Mouse (Mus musculus): ENCODE results near the gene Mylip. TPM values are rescaled to one million over a fixed set of nuclear protein-coding genes. Genes with fewer than 3 reads are reported as not detected.

Gene Mylip
- total and polyA plus RNA-seq, 2 experiments from 2014 or later, result 3.7 to 16.6 TPM

DNA sequence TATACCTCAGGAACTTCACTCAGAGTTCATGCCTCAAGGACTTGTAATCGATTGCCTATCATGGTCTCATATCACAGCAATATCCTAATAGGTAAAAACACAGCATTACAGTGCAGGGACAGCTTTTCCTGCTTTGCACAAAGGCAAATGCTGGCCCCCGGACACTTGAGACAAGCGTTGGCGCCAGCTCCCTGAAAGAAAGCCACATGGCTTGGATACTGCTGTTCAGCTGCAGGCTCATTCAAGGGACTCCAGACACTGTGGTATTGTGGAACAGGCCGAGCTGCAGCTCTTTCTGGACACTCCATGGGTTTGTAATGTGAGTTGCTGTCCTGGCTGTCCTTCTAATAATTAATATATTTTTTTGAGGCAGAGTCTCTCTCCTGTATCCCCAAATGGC is 34.4 kb downstream of the Mylip start:
- peaks cover 2% of the 10 kb centered on the region; the same call in 1 of the 2 replicates for H3K4me1 ChIP-seq (ENCODE audit: insufficient read depth, low read length)
- H3K4me2 ChIP-seq (ENCODE audit: low read depth, low read length, poor library complexity, severe bottlenecking), result no peak overlapping the region
- TF ChIP-seq CTCF (IDR thresholded peaks at IDR 0.05), result no peak
- H3K9me3 ChIP-seq (ENCODE audit: low read length), result no peaks in the 10 kb centered on the region
- H3K36me3 ChIP-seq (ENCODE audit: insufficient read depth, low read length), result no peaks in the 10 kb centered on the region
- H3K9ac ChIP-seq (replicated peaks; ENCODE audit: low read length, poor library complexity, severe bottlenecking), result no peak overlapping the region
- DNase-seq (ENCODE audit: low spot score) (no peak), ATAC-seq (ENCODE audit: low FRiP score) (no peak)
- H3K27me3 ChIP-seq (ENCODE audit: insufficient read depth, low read length), result no peaks in the 10 kb centered on the region
- no peak overlapping the region for H3K4me3 ChIP-seq (ENCODE audit: low read depth, low read length)
- 84% methylated on average over 5 of the region's 5 CpGs for WGBS
- no peak overlapping the region for H3K27ac ChIP-seq (ENCODE audit: low read depth, low read length)

DNA sequence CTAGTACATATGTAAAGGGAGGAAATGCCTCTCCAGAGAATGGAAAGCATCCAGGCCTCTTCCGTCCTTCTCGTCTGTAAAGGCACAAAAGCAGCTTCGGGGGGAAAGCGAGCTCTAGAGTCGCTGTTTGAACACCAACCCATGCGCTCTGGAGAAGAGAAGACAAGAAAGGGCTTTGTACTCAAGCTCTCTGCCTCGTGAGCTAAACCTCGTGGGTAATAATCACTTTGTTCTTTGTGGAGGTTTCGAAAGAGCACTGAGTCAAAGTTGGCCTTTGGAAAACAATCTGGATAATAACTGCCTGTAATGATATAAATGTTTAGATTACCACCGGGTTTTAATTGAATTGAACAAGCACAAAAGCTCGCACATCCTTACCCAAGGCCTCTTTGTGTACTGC is 39.7 kb downstream of the Mylip start:
- no peaks in the 10 kb centered on the region for H3K27me3 ChIP-seq (ENCODE audit: insufficient read depth, low read length)
- DNase-seq (ENCODE audit: low spot score) (no peak), ATAC-seq (ENCODE audit: low FRiP score) (no peak)
- no peak for TF ChIP-seq CTCF (IDR thresholded peaks at IDR 0.05)
- no peak overlapping the region for H3K4me2 ChIP-seq (ENCODE audit: low read depth, low read length, poor library complexity, severe bottlenecking)
- H3K36me3 ChIP-seq (ENCODE audit: insufficient read depth, low read length), result no peaks in the 10 kb centered on the region
- H3K9ac ChIP-seq (replicated peaks; ENCODE audit: low read length, poor library complexity, severe bottlenecking), result no peak overlapping the region
- WGBS, result 41% methylated on average over 11 of the region's 11 CpGs
- H3K4me3 ChIP-seq (ENCODE audit: low read depth, low read length), result no peak overlapping the region
- no peaks in the 10 kb centered on the region for H3K9me3 ChIP-seq (ENCODE audit: low read length)
- no peaks in the 10 kb centered on the region for H3K4me1 ChIP-seq (ENCODE audit: insufficient read depth, low read length)
- no peak overlapping the region for H3K27ac ChIP-seq (ENCODE audit: low read depth, low read length)

DNA sequence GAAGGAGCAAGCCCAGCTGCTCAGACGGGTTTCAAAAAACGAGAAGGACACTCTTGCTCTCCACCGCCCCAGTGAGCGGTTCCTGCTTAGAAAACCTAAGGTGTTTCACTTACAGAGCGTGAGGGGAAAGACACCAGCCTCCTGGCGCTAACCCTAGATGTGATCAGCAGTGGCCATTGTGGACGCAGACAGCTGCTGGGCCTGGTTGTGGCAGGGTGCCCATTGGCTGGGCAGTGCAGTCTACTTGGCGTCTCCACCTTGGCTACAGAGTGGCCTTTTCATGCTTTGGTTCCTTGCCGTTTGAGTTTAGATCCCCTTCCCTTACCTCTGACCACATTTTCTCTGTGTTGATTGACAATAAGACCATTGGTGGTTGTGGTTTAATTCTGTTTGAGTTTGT is 47.6 kb downstream of the Mylip start:
- Histone ChIP-seq H3K36me3 (ENCODE audit: insufficient read depth, low read length) (no peaks in the 10 kb centered on the region), H3K4me2 (ENCODE audit: low read depth, low read length, poor library complexity, severe bottlenecking) (no peak overlapping the region), H3K9me3 (ENCODE audit: low read length) (no peaks in the 10 kb centered on the region), H3K27me3 (ENCODE audit: insufficient read depth, low read length) (no peaks in the 10 kb centered on the region), H3K4me1 (ENCODE audit: insufficient read depth, low read length) (no peaks in the 10 kb centered on the region), H3K27ac (ENCODE audit: low read depth, low read length) (no peak overlapping the region), H3K9ac (replicated peaks; ENCODE audit: low read length, poor library complexity, severe bottlenecking) (no peak overlapping the region), H3K4me3 (ENCODE audit: low read depth, low read length) (no peak overlapping the region)
- DNase-seq (ENCODE audit: low spot score) (peak; percentile 34), ATAC-seq (ENCODE audit: low FRiP score) (no peak)
- WGBS, result 92% methylated on average over 9 of the region's 9 CpGs
- no peak for TF ChIP-seq CTCF (IDR thresholded peaks at IDR 0.05)

DNA sequence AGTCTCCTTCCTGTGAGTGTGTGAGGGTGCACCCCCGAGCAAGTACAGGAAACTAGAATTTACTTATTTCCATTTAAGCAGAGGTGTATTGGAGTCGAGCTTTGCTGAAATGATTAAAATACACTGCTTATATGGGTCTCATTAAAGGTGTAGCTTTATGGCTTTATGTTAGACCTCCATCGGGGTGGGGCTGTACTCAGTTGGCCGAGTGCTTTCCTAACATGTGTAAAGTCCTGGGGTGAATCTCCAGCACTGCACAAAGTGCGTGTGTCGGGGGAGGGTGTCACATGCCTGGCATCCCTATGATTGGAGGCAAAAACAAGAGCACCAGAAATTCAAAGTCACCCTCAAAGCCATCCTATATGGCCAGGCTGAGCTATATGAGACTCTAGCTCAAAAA is 49.3 kb downstream of the Mylip start:
- no peak overlapping the region for H3K4me2 ChIP-seq (ENCODE audit: low read depth, low read length, poor library complexity, severe bottlenecking)
- H3K9ac ChIP-seq (replicated peaks; ENCODE audit: low read length, poor library complexity, severe bottlenecking), result no peak overlapping the region
- DNase-seq (ENCODE audit: low spot score), result no peak
- no peaks in the 10 kb centered on the region for H3K4me1 ChIP-seq (ENCODE audit: insufficient read depth, low read length)
- H3K27me3 ChIP-seq (ENCODE audit: insufficient read depth, low read length), result no peaks in the 10 kb centered on the region
- no peak for TF ChIP-seq CTCF (IDR thresholded peaks at IDR 0.05)
- whole genome bisulfite sequencing, result 88% methylated on average over 6 of the region's 6 CpGs
- H3K4me3 ChIP-seq (ENCODE audit: low read depth, low read length), result no peak overlapping the region
- H3K27ac ChIP-seq (ENCODE audit: low read depth, low read length), result no peak overlapping the region
- ATAC-seq (ENCODE audit: low FRiP score), result no peak
- H3K9me3 ChIP-seq (ENCODE audit: low read length), result no peaks in the 10 kb centered on the region
- H3K36me3 ChIP-seq (ENCODE audit: insufficient read depth, low read length), result no peaks in the 10 kb centered on the region

DNA sequence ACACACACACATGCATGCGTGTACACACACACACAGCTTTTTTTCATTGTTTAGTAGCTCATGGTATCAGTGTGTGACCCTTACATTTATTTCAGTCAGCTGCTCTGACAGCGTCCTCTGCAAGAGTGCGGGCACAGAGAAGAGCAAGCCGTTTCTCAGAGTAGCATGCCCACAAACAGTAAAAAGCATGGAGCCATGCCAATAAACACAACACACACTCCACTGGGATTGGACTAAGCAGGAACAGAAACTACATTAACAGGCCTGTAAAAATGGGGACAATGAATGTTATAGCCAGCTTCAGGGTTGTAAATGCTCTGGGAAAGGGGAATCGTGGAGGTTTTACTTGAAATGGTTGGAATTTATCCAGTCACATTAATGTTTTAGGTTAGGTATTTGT is 50.7 kb downstream of the Mylip start:
- DNase-seq (ENCODE audit: low spot score), result no peak
- no peak overlapping the region for H3K9ac ChIP-seq (replicated peaks; ENCODE audit: low read length, poor library complexity, severe bottlenecking)
- H3K27me3 ChIP-seq (ENCODE audit: insufficient read depth, low read length), result no peaks in the 10 kb centered on the region
- H3K36me3 ChIP-seq (ENCODE audit: insufficient read depth, low read length), result no peaks in the 10 kb centered on the region
- TF ChIP-seq CTCF (IDR thresholded peaks at IDR 0.05), result no peak
- H3K27ac ChIP-seq (ENCODE audit: low read depth, low read length), result no peak overlapping the region
- ATAC-seq (ENCODE audit: low FRiP score), result no peak
- WGBS, result 82% methylated on average over 5 of the region's 5 CpGs
- no peaks in the 10 kb centered on the region for H3K4me1 ChIP-seq (ENCODE audit: insufficient read depth, low read length)
- H3K4me2 ChIP-seq (ENCODE audit: low read depth, low read length, poor library complexity, severe bottlenecking), result no peak overlapping the region
- H3K4me3 ChIP-seq (ENCODE audit: low read depth, low read length), result no peak overlapping the region
- no peaks in the 10 kb centered on the region for H3K9me3 ChIP-seq (ENCODE audit: low read length)

DNA sequence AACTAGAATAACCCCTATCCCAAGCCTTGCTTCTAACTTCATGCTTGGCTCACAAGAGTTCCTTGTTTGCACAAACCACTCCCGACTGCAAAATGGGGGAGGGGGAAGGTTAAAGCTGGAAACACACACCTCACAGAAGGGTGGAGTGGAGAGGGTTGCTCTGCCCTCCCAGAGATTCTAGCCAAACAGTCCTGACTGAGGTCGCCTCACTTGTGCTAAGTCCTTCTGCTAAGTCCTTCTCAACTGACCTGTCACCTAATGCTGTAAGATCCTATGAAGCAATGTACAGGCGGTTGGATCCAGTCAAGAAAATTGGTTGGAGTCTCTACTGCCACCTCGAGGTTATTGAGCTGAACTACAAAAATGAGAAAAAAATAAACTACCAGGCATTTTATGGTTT is 52.9 kb downstream of the Mylip start:
- H3K27ac ChIP-seq (ENCODE audit: low read depth, low read length), result no peak overlapping the region
- H3K9me3 ChIP-seq (ENCODE audit: low read length), result no peaks in the 10 kb centered on the region
- ATAC-seq (ENCODE audit: low FRiP score), result no peak
- no peak overlapping the region for H3K9ac ChIP-seq (replicated peaks; ENCODE audit: low read length, poor library complexity, severe bottlenecking)
- no peaks in the 10 kb centered on the region for H3K4me1 ChIP-seq (ENCODE audit: insufficient read depth, low read length)
- no peaks in the 10 kb centered on the region for H3K36me3 ChIP-seq (ENCODE audit: insufficient read depth, low read length)
- no peak overlapping the region for H3K4me2 ChIP-seq (ENCODE audit: low read depth, low read length, poor library complexity, severe bottlenecking)
- WGBS, result 20% methylated on average over 4 of the region's 4 CpGs
- no peaks in the 10 kb centered on the region for H3K27me3 ChIP-seq (ENCODE audit: insufficient read depth, low read length)
- peak; percentile 81 for TF ChIP-seq CTCF (IDR thresholded peaks at IDR 0.05)
- no peak overlapping the region for H3K4me3 ChIP-seq (ENCODE audit: low read depth, low read length)
- DNase-seq (ENCODE audit: low spot score), result peak; percentile 59

Data from midbrain, postnatal 0 days (tissue).